Mouse (Mus musculus): ENCODE results near the gene Nwd2.

Nwd2 gene

DNA sequence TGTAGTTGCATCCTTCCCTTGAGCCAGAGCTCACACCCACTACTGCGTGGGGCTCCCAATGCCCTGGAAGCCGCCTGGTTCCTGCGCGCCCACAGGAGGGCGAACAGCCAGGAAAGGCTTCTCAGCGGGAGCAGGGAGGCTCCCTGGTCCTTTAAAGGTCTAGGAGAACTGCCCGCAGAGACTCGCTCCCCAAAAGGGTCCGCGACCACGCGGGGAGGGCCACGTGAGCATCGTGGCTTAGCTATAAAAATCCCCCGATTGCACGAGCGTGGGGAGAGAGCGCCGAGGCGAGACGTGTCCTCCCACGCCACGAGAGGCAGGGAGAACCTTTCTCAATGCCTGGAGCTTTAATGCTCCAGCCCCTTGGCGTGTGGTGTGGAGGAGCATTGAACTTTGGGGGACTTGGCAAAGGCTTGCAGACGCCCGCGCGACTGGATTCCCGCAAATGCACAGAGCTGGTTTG, at the start of gene Nwd2:
Gene Nwd2 (plus strand): TSS at position 33 of the 463 bp plus-strand sequence.
- DNase-seq = peak; percentile 4

DNA sequence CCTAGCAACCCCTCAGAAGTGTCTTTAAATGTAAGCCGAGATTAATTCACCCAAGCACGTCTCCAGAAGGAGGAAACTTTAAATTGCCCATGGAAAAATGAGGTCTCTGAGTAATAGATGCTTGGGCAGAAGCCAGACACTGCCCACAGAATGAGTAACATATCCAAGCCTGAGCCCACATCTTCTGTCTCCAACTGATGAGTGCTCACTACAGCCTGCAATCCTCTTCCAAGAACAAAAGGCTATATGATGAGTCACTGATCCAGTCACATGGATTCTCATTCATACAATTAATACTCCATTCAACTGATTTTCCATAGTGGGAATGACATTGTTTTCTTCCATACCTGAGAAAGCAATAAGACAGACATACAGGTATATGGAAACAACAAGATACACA, 41.5 kb upstream of the Nwd2 start:
- no peak for DNase-seq

DNA sequence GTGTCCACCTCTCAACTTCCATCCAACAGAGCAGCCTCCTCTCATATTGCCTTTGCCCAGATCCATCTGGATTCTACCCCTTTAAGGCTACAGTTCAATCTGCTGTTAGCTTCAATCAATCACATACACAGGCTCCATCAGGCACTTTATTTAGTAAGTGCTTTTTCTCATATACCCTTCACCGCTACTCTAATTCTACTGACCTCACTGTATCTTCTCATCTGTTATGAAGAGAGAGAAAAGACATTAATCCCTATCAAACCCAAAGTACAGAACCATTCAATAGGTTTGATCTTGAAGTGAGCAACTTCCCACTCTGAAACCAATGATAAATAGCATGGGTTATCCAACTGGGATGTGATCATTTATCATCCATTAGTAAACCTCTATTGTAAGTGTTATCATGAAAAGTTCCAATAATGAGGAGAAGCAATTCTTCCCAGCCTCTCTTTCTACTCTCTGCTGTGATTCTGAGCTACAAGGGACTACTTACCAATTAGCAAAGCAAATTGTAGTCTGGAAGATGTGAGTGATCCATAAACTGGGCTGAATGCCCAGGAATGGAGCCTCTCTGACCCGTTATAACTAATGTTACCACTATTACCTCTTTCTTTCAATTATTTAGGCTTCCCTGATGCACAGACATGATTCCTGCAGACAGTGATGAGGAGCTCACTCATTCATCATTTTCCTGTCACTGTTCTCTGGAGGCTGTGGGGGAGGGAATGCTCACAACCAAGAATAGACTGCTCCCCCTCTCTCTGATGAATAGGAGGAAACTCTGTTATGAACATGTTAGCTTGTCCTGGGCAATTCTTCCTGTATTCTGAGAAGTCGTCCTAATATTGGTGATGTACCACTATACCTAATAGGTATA, 31.9 kb upstream of the Nwd2 start:
- no peak for DNase-seq

DNA sequence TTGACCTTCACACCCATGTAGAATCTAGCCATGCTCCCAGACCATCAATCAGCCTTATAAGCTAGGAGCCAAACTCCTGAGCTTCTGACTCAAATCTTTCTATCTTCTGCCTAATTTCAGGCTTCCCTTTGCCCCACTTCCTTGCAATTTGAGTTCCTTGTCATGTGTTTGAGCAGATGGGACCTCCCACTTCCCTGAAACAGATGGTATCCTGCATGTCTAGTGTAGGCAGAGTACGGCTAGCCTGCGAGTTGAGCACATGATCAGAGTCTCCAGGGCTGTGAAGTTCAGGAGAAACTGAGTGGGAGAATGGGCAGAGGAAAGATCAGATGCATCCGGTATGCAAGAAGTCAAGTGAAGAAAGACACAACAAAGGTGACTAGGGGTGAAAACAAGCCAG, 24.8 kb upstream of the Nwd2 start:
- no peak for DNase-seq

DNA sequence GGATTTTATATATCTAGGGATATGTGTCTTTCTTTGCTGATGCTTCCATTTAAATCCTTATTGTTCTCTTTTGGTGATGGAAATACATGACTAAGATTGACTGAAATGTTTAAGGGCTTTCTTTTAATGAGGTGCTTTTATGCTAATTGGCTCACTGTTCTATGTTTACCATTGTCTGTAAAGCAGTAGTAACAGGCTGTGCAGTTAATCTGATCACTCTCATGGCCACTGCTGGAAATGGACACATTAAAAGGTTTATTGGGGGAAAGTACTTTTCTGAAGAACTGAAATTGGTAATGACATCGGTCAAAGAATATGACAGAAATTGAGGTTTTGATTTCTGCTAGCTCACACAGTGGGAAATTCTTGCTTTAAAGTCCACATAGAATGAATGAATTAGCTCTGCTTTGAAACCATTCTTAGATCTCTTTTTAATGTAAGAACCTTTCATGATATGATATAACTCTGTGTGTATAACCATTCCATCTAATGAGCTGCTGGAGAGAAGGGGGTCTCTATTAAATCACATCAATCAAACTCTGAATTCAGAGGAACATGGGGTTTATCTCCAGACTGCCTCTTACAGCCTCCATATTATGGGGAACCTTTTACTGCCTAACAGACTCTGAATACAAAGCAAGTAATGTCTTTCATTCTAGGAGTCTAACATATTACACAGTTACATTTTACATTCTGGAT, 20.9 kb upstream of the Nwd2 start:
- no peak for DNase-seq

DNA sequence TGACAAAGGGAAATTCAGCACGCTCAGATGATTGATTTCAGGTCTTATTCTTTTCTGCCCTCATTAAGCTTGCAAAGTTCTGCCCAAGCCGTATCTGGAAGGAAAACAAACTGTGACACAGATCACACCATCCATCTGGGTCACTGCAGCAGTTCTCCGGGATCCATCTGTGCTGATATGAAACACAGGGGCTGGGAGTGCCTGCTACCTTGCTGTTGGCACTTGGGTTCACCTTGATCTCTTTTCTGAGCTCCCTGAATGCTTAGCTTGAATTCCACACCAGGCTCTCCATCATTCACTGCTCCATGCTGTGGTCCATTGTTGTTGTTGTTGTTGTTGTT, 20.4 kb upstream of the Nwd2 start:
- peak; percentile 29 for DNase-seq

DNA sequence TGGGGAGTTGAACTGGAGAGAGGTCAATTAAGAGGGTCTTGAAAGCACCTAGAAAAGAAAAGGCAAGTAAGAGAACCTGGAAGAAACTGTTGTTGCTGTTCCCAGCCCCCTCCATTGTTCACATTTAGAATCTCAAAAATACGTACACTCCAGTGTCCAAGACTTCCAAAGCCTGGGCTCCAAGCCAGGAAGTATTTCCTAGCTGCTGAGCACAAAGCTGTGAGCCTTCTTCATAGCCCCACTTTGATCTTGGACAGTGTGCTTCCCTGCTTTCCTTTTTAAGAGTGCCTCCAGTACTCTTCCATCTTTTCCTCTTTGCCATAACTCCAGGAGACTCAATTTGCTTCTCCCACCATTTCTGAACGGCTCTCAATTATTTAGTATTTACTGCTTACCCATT, 14.3 kb upstream of the Nwd2 start:
- DNase-seq = no peak

DNA sequence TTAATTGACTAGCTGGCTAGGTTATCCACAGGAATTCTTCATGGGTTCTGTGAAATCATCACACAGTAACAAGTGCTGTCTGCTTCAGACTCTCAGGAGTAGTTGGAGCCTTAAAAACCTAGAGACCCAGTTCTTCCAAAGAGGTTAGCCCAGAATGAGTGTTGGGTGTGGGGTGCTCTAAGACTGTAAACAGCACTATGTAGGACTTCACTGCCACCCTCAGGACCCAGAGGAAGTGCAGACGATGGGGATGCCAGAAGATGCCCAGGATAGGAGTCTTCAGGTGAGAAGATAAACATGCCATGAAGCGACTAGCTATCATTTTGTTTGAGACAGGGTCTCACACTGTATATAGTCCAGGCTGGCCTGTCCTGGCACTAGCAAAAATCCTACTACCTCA, 715 bp upstream of the Nwd2 start:
- peak; percentile 8 for DNase-seq

DNA sequence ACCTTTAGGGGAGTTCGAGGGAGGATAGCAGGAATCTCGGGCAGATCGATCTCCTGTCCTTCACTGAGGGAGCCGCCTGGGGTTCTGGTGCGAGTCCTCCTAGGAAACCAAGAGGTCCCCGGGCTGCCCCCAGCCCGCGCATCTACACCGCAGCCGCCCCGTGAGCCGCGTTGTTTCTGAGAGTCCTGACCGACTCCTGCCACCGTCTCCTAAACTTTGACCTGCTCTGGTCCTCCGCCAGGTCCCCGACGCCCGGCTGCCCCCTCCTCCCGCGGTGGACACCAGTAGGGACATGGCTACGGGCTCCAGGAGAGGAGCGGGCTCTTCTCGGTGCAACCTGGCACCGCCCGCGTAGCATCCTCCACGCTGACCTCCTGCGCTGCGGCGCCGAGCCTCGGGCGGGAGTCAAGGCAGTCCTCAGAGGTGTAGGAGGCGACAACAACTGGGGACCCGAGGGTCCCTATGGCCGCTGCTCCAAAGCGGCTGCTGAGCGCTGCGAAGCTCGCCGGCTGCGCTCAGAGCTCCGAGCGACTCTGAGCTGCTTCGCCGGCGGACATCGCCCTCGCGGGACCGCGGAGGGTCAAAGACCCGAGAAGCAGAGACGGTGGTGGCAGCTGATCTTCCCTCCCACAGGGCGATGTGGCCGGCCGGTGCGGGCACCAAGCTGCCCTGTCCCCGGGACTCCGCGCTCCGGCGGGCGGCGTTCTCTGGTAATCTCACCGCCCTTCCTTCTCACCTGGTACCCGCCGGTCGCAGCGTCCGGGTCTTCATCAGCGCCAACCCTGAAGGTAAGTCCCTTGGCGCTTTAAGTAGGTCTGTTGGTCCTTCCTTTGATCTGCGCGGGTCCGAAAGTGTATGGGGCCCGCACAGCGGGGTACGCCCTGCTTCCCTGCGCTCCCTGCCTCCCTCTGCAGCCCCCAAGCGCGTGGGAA, 897 bp downstream of the Nwd2 start:
- no peak for DNase-seq

DNA sequence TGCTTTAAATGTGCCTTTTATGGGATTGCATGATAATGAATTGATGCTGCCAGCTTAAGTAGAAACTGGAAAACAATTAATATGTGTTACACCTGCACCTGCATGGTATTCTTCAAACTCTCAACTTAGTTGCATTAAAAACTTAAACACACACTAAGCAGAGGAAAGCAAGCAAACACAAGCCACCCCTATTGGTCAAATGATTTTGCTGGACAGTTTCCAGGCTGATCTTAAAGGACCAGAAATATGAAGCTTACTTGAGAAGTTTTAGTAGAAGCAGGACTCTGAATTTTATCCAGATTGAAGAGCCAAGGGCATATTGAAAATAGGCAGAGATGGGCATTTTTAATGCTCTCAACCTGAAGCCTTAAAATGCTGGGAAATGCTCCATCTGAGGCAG, 2.9 kb downstream of the Nwd2 start:
- no peak for DNase-seq

DNA sequence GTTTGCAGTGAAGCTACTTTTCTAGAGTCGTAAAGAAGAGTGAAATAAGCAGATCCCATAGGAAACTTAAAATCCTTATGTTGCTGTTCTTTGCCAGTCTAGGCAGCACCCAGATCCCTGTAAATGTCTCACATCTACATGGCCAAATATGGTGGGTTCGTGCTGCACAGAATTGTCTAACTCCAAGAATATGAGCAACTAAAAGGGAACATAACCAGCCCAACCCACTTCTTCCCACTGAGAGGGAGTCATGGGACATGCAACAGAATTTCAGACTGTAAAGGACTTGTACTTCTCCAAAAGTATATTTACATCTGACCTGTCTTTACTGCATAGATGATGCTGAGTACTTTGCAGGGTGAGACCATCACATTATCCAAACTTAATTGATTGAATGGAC, 3.8 kb downstream of the Nwd2 start:
- no peak for DNase-seq

DNA sequence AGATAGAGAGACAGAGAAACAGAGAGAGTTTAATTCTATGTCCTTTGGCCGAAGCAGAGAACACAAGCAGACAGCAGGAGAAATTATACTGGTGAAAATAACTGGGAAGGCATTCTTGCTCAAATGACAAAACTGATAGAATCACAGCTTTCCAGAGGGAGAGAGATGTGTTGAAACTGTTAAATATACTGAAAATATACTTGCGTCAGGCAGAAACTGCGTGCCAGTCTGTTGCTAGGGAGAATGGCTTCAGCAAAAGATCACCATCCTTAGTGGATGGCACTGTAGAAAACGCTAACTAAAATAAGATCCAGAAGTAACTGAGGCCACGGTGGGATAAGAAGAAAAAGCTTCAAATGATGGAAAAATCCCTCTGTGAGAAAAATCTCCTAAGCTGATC, 18.0 kb downstream of the Nwd2 start:
- DNase-seq = no peak

DNA sequence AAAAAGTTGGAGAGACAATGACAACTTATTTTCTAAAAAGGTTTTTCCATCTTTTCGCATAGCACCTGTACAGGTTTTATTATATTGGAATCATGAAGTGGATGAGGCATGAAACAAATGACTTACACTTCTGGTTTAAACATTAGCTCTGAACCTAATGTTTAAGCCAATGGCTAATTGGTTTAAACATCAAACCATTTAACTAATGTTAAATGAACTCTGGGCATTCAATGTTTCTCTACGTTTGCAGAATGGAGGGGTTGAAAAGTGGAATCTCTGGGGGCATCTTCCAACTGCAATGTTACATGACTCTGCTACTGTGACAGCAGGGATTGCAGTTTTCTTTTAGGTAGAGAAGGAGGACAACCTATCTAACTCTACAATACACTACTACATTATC, 27.0 kb downstream of the Nwd2 start:
- no peak for DNase-seq

DNA sequence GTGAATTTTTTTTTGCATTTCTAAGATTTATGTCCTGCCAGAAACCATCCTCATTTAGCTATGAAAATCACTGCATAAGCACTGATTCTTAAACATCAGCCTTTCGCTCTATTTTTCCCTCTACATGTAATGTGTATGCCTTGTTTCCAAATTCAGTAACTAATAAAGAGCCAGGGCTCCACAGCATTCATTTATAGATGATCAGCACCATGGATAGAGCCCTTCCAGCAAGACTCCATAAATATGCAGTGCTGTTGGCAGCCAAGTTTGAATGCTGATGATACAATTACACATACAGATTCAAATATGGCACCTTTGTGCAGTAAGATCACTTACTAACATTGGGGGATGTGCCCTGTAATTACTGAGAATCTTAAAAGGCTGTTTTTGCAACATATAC, 40.2 kb downstream of the Nwd2 start:
- DNase-seq = no peak

DNA sequence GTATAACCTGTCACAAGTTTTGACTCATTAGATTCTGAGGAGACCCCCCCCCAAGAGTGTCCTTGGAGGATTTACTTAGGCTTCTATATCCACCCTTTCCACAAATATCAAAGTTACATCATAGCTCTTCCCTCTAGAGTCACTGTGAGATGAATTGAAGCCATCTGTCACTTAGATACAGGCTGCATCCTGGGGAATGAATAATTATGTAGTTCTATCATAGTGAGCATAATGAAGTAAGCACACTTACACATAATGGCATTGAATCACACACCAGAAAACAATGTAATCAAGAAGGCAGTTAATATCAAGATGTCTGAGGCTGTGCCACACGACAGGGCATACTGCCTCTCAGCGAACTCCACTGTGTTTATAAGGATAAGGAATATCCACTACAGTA, 47.9 kb downstream of the Nwd2 start:
- DNase-seq = no peak

DNA sequence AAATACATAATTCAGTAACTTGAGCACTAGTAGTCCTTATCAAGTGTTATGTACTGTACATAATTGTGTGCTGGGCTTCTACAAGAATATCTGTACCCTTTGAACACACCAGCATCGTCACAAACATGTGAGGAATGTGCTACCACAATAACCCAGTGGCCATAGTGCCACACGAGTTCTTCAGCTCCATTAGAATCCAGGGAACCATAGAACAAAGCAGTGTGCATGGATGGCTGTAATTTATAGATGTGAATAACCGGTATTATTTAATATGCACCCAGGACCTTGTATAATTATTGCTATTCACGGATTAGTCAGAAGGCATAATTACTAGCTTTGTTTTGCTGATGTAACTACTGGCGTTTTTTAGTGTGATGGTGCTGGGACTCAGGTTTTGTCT, 48.3 kb downstream of the Nwd2 start:
- DNase-seq = no peak

DNA sequence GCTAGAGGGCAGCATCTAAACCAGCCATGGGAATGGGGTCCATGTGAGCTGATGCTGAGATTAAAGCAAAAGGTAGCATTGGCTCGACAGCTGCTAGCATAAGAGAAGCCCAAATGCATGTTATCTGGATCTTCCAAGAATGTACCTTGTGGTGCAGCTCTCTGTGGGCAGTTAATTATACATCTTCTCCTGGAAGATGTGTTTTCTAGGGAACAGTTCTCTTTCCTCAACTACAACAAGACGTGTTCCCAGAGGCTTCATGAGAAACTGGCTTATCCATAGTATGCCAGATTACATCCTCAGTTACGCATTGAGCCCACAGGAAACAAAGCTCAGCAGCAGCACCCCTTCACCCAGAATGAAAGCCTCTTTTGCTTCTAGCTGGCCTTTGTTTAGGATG, 80.1 kb downstream of the Nwd2 start:
- no peak for DNase-seq

DNA sequence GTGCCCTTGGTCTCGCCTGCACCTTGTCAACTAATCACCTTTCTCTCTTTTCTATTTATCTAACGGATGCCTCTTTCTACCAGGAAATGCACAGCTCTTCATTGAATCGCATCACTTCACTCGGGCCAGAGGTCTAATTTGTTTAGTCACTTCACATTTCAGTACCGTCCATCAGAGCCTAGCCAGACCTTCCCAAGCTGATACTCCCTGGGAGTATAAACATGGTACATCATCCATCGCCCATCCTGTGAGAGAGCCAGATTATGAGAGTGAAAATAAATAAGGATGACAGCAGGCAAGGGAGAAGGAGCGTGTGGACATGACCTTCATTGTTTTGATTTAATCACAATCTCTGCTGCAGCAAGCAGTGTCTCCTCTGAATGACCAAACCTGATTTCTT, 86.6 kb downstream of the Nwd2 start:
- no peak for DNase-seq

DNA sequence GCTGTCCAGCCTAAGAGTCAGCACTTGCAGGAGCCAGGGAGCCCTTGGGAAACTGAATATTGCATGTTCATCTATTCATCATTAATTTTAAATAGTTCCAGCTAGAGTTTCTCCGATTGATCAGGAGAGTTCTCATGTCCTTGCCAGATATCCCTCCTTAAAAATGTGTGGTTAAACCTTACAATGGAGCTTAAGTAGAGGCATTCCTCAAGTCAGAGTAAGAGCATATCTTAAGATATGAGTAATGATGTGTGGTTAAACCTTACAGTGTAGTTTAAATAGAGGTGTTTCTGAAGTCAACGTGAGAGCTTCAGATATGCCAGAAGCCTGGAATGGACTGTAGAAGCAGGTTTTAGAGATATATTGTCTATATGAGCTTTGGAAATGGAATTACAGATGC, 94.5 kb downstream of the Nwd2 start:
- DNase-seq = no peak

DNA sequence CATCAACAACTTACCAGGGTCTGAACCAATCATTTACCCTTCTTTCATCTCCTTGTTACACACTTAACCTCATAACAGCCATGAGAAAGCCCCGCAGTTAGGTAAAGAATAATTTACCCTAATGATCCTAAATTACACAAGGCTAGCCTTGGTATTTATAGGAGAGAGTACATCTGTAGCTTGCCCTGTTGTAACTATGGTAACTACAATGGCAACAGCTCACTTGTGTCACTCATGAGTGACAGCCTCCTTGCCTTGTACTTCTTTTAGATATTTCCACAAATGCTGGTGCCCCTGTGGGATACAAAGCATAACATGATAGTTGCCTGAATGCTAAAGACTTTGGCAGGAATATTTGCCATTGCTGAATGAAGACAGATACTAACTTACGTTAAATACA, 99.4 kb downstream of the Nwd2 start:
- no peak for DNase-seq

DNA sequence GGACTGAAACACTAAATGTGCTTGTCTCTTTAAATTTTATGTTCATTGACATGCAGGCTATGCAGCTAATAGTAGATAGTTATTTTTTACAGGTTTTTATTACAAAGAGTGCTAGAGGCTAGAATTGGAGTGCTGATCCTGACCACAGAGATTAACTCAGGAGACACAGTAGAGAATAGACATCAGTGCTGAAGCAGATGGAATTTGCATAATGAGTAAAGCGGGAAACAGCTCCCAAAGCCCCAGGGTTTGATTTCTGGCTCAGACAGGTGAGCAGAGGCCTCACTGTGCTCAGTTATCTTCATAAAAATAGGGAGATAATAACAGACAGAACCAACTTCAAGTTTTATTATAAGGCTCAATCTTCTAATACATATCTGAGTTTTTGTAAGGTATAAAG, 99.9 kb downstream of the Nwd2 start:
- no peak for DNase-seq

DNA sequence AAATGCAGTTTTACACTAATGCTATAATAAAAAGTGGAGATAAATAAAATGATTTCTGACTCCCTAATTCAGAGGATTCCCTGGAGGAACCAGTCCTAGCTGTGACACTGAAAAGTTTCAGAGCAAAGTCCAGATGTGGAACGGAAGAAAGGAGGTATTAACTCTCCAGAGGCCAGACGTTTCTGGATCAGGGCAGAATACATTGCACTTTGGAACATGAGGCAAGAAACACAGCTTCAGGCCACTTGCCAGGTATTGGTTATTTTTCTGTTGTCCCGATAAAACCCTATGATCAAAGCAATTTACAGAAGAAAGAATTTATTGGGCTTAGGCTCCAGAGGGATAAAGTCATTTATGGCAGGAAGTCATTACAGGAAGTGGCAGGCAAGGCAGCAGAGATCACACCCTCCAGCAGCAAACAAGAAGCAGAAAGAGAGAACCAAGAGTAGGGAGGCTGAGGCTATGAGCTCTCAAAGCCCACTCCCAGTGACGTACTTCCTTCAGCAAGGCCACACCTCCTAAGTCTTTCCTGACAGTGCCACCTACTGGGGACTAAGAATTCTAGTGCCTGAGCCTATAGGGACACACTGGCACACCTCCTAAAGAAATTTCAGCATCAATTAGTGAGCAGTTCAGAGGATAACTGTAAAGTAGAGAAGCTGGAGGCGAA, 106.3 kb downstream of the Nwd2 start:
- no peak for DNase-seq

DNA sequence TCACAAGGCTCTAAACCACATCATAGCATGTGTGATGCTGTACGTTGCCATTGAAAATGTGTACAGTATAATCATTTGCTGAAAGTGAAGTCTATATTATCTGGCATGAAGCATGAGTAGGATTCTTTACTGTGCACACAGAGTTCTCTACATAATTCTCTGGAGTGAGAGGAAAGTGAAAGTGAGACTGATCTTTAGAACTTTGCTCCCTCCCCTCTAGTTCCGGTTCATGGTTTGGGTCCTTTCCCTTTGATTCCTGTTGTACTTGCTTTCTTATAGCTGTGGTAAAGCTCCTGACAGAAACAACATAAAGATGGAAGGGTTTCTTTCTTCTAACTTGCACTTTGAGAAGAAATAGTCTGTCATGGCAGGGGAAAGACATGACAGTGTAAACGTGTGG, 107.0 kb downstream of the Nwd2 start:
- DNase-seq = no peak

All from cerebellum, adult 11-12 months (tissue).